Mouse (Mus musculus): ENCODE data around the gene Hemk1. TPM values are rescaled to one million over a fixed set of nuclear protein-coding genes. Genes with fewer than 3 reads are reported as not detected.

Gene Hemk1
- total RNA-seq, 2 experiments from 2014 or later: 14.0 to 14.5 TPM

GRCm38 (mm10) chr9:107343146-107343943 is 5.2 kb upstream of the Hemk1 start:
- DNase-seq (ENCODE audit: low spot score in 2 of 2): no peak

GRCm38 (mm10) chr9:107342201-107342709 is 4.1 kb upstream of the Hemk1 start:
- no peak for DNase-seq (ENCODE audit: low spot score in 2 of 2)

- DNase-seq (ENCODE audit: low spot score in 2 of 2): no peak
Measured at GRCm38 (mm10) chr9:107340911-107341645, 2.9 kb upstream of the Hemk1 start.

- peak; percentile 85 to 92 for DNase-seq (ENCODE audit: low spot score in 2 of 2)
Measured at GRCm38 (mm10) chr9:107340267-107340859, 2.2 kb upstream of the Hemk1 start, which contains the start of gene 6430571L13Rik. Gene 6430571L13Rik (plus strand): TSS chr9:107340602.

GRCm38 (mm10) chr9:107336386-107336785 is 1.8 kb downstream of the Hemk1 start:
- DNase-seq (ENCODE audit: low spot score in 2 of 2): no peak

GRCm38 (mm10) chr9:107335909-107336308 is 2.2 kb downstream of the Hemk1 start:
- DNase-seq (ENCODE audit: low spot score in 2 of 2): peak; percentile 61 to 66

GRCm38 (mm10) chr9:107335046-107335445 is 3.1 kb downstream of the Hemk1 start:
- no peak for DNase-seq (ENCODE audit: low spot score in 2 of 2)

DNA sequence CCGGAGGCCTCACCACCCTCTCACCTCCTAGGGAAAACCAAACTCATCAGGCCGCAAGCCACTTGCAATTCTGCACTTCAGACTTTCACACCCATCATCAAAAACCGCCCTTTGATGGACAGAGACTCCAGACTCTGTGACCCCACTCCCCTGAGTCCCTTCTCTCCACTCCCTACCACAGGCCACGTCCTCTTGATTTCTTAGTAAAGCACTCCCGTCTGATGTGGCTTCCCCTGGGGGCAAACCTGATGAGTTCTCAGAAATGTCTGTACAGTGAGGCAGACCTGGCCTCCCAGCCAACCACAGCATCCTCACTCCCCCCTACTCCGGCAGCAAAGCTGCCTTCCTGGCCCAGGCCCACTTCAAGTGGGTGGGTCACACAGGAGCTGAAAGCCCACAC is 3.8 kb downstream of the Hemk1 start:
- no peak for DNase-seq (ENCODE audit: low spot score in 2 of 2)

DNA sequence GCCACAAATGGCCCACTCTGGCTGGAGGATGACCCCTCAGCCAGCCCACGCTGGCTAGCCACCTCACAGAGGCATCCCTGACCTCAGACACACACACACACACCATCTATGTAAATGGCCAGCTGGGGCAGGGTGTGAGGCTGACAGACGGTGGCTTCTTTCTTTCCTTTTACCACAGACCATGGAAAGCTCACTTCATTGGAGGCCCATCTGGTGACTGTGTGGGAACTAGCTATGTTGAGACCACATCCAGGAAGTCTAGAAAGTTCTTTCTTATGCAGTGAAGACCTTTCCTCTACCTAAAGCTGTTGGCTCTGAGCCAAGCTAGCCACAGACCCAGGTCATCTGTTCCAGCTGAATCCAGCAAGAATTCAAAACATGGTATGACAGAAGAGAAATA is 4.5 kb downstream of the Hemk1 start:
- DNase-seq (ENCODE audit: low spot score in 2 of 2): no peak

- DNase-seq (ENCODE audit: low spot score in 2 of 2): no peak
Measured at GRCm38 (mm10) chr9:107330791-107331190, 7.4 kb downstream of the Hemk1 start.

GRCm38 (mm10) chr9:107327879-107328620 is 10.1 kb downstream of the Hemk1 start:
- no peak for DNase-seq (ENCODE audit: low spot score in 2 of 2)

GRCm38 (mm10) chr9:107325904-107326303 is 12.2 kb downstream of the Hemk1 start:
- peak in 1 of 2 experiments; percentile 43 for DNase-seq (ENCODE audit: low spot score in 2 of 2)

GRCm38 (mm10) chr9:107324799-107325561 is 13.2 kb downstream of the Hemk1 start:
- DNase-seq (ENCODE audit: low spot score in 2 of 2): no peak

GRCm38 (mm10) chr9:107323558-107323957 is 14.6 kb downstream of the Hemk1 start:
- peak in 1 of 2 experiments; percentile 74 for DNase-seq (ENCODE audit: low spot score in 2 of 2)

GRCm38 (mm10) chr9:107322461-107323050 is 15.6 kb downstream of the Hemk1 start:
- DNase-seq (ENCODE audit: low spot score in 2 of 2): no peak

DNA sequence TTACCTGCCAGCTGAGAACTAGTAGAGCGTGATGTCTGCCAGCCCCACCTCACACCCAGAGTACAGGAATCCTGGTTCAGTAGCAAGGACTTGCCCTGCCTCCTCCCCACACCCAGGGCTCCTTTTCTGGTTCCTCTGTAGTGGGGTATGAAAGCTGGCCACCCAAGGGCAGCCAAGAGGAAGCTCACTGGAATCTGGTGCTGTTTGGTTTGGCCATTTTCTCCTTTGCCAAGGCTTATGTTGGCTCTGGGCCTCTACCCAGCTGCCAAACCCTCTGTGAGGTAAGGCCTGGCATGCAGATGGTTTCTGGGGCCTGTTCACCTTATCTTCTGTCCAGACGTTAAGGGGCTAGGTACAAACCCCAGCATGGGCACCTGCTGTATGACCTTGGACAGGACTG is 22.4 kb downstream of the Hemk1 start:
- DNase-seq (ENCODE audit: low spot score in 2 of 2): no peak

DNA sequence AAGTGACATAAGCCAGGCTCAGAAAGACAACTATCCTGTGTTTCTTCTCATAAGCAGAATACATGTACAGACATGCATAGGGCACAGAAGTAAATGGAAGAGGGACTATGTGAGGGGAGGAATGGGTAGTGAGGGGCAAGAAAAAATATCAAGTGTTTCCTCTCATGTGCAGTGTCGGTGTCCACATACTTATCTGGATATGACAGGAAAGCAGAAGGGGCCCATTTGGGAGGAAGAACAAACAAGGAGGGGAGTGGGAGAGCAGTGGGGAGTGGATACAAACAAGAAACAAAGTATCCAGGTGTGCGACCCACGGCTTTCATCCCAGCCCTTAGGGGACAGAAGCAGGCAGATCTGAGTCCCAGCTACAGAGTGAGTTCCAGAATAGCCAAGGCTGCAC is 24.2 kb downstream of the Hemk1 start:
- no peak for DNase-seq (ENCODE audit: low spot score in 2 of 2)

- DNase-seq (ENCODE audit: low spot score in 2 of 2): no peak
Measured at GRCm38 (mm10) chr9:107312811-107313584, 25.2 kb downstream of the Hemk1 start.

- no peak for DNase-seq (ENCODE audit: low spot score in 2 of 2)
Measured at GRCm38 (mm10) chr9:107309600-107309999, 28.6 kb downstream of the Hemk1 start.

Data from gastrocnemius, postnatal 4 days (tissue).